9 mouse cellular contexts compared by ENCODE assay signal in genomic region chr9:9583011-9583605, GRCm38 (mm10).
DNase-seq lines count a peak whose midpoint lies in the region; ATAC-seq lines count a peak whose summit lies in the region.
"Had no signal": no experiment of that assay in that cellular context is flagged by ENCODE, and none has a peak within 500 bp of the region (broad histone marks: within the 10 kb centered on the region; RNA-seq: fewer than 3 reads in every experiment).

No protein-coding gene starts in this region.

- H3K9ac ChIP-seq in forebrain, embryonic 14.5 days (ENCODE audit: low read length), result no peak overlapping the region
- no peak overlapping the region for H3K9ac ChIP-seq in forebrain, embryonic 16.5 days (replicated peaks; ENCODE audit: low read depth, low read length)
- H3K9ac ChIP-seq in intestine, embryonic 16.5 days (ENCODE audit: low read depth, low read length), result no peak overlapping the region
- H3K9ac ChIP-seq: heart, embryonic 13.5 days had no signal

- no peaks in the 10 kb centered on the region for H3K27me3 ChIP-seq in forebrain, embryonic 14.5 days (replicated peaks; ENCODE audit: control insufficient read depth, insufficient read depth, low read length)
- no peaks in the 10 kb centered on the region for H3K27me3 ChIP-seq in forebrain, embryonic 10.5 days (ENCODE audit: poor library complexity, severe bottlenecking)
- no peaks in the 10 kb centered on the region for H3K27me3 ChIP-seq in forebrain, embryonic 16.5 days (replicated peaks; ENCODE audit: control insufficient read depth, insufficient read depth, low read length)
- H3K27me3 ChIP-seq in intestine, embryonic 16.5 days (replicated peaks; ENCODE audit: control insufficient read depth, insufficient read depth, low read length), result no peaks in the 10 kb centered on the region
- H3K27me3 ChIP-seq: heart, embryonic 13.5 days had no signal

- no peak overlapping the region for H3K4me3 ChIP-seq in forebrain, embryonic 14.5 days (ENCODE audit: low read depth, low read length)
- no peak overlapping the region for H3K4me3 ChIP-seq in forebrain, embryonic 10.5 days
- no peak overlapping the region for H3K4me3 ChIP-seq in forebrain, embryonic 16.5 days (replicated peaks; ENCODE audit: low read length)
- H3K4me3 ChIP-seq in intestine, embryonic 16.5 days (ENCODE audit: low read length), result no peak overlapping the region
- H3K4me3 ChIP-seq: heart, embryonic 13.5 days had no signal

- no peaks in the 10 kb centered on the region for H3K4me1 ChIP-seq in forebrain, embryonic 14.5 days (ENCODE audit: control insufficient read depth, insufficient read depth, low read length)
- no peaks in the 10 kb centered on the region for H3K4me1 ChIP-seq in forebrain, embryonic 10.5 days
- peaks cover 7% of the 10 kb centered on the region for H3K4me1 ChIP-seq in forebrain, embryonic 16.5 days (replicated peaks; ENCODE audit: control insufficient read depth, insufficient read depth, low read length)
- no peaks in the 10 kb centered on the region for H3K4me1 ChIP-seq in intestine, embryonic 16.5 days (ENCODE audit: control insufficient read depth, insufficient read depth, low read length)

- peak; percentile 92 for ATAC-seq in forebrain, embryonic 14.5 days
- ATAC-seq in forebrain, embryonic 16.5 days, result peak; percentile 91
- ATAC-seq in intestine, embryonic 16.5 days, result no peak

- WGBS in forebrain, embryonic 14.5 days, result 34% methylated on average over 2 of the region's 2 CpGs
- 74% methylated on average over 2 of the region's 2 CpGs for whole genome bisulfite sequencing in forebrain, embryonic 10.5 days
- 23% methylated on average over 2 of the region's 2 CpGs for WGBS in forebrain, embryonic 16.5 days
- 70% methylated on average over 2 of the region's 2 CpGs for WGBS in intestine, embryonic 16.5 days

- no peak overlapping the region for H3K27ac ChIP-seq in forebrain, embryonic 14.5 days (ENCODE audit: low read depth, low read length)
- no peak overlapping the region for H3K27ac ChIP-seq in forebrain, embryonic 10.5 days
- H3K27ac ChIP-seq in forebrain, embryonic 16.5 days (ENCODE audit: low read length), result peak overlapping the region; percentile 81
- H3K27ac ChIP-seq in intestine, embryonic 16.5 days (ENCODE audit: low read length), result no peak overlapping the region
- H3K27ac ChIP-seq: heart, embryonic 13.5 days had no signal

- no peaks in the 10 kb centered on the region for H3K9me3 ChIP-seq in forebrain, embryonic 14.5 days (replicated peaks; ENCODE audit: control insufficient read depth, low read length)
- H3K9me3 ChIP-seq in forebrain, embryonic 10.5 days, result no peaks in the 10 kb centered on the region
- no peaks in the 10 kb centered on the region for H3K9me3 ChIP-seq in forebrain, embryonic 16.5 days (ENCODE audit: control insufficient read depth, low read length)
- no peaks in the 10 kb centered on the region for H3K9me3 ChIP-seq in intestine, embryonic 16.5 days (ENCODE audit: control insufficient read depth, low read length)
- H3K9me3 ChIP-seq: heart, embryonic 13.5 days had no signal

- DNase-seq in forebrain, embryonic 14.5 days (ENCODE audit: low spot score), result peak; percentile 93
- DNase-seq in forebrain, embryonic 10.5 days (ENCODE audit: extremely low spot score, low spot score), result no peak
- peak; percentile 85 for DNase-seq in Muller cell, postnatal 12 days (ENCODE audit: inconsistent ontology term)
- peak; percentile 32 to 66 for DNase-seq in layer of hippocampus, postnatal 25 days (ENCODE audit: extremely low spot score in 1 of 2, low spot score in 1 of 2)
- DNase-seq in spleen, postnatal 10 days (ENCODE audit: low spot score in 2 of 2), result no peak
- no peak for DNase-seq in ovary, adult 18-20 months (ENCODE audit: low spot score)

- no peak overlapping the region for H3K4me2 ChIP-seq in forebrain, embryonic 14.5 days (ENCODE audit: low read length)
- no peak overlapping the region for H3K4me2 ChIP-seq in forebrain, embryonic 16.5 days (ENCODE audit: low read length)
- H3K4me2 ChIP-seq in intestine, embryonic 16.5 days (ENCODE audit: low read depth, low read length), result no peak overlapping the region
- H3K4me2 ChIP-seq: heart, embryonic 13.5 days had no signal

- H3K36me3 ChIP-seq in forebrain, embryonic 14.5 days (ENCODE audit: control insufficient read depth, insufficient read depth, low read length), result no peaks in the 10 kb centered on the region
- H3K36me3 ChIP-seq in forebrain, embryonic 10.5 days (replicated peaks), result no peaks in the 10 kb centered on the region
- H3K36me3 ChIP-seq in forebrain, embryonic 16.5 days (ENCODE audit: control insufficient read depth, insufficient read depth), result no peaks in the 10 kb centered on the region
- no peaks in the 10 kb centered on the region for H3K36me3 ChIP-seq in intestine, embryonic 16.5 days (ENCODE audit: control insufficient read depth, insufficient read depth, low read length)
- H3K36me3 ChIP-seq: heart, embryonic 13.5 days had no signal

Comparison
In these comparisons a context has a peak if more than half of its experiments do, and no peak if none do; other contexts are left out.
1. DNase-seq: peak in forebrain, embryonic 14.5 days (single experiment), Muller cell, postnatal 12 days (single experiment) and layer of hippocampus, postnatal 25 days (2 of 2); none in forebrain, embryonic 10.5 days (single experiment), spleen, postnatal 10 days (0 of 2) and ovary, adult 18-20 months (single experiment).